Mouse (Mus musculus): ENCODE results near the gene C2cd4a. TPM values are rescaled to one million over a fixed set of nuclear protein-coding genes. Genes with fewer than 3 reads are reported as not detected.

The C2cd4a gene
- polyA plus RNA-seq (2015; fragmentation: Nextera tagmentation; extraction: Ambion mirVana): 0.48 and 0.69 TPM in 2 replicates

DNA sequence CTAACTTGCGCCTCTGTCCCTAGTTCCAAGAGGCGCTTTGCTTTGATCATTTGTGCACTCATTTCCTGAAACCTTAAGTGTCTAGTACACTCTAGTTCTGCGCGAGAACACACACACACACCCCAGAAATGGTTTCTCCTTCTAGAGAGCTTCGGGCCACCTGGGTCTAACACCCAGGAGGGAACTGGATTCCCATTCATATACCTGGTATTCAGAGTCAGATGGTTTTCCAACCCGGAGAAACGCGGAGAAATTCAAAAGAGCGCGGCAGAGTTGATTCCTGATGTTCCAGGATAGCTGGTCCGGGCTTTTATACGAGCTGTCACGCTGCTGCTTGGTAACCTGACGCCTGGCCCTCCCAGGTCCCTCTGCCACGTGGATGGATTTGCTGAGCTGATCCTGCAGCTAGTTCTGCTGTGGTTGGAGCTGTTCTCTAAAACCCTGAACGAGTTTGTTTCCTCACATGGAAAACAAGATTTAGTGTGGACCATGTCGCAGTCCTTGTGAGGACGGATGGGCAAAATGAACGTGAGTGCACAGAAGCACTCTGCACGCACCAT is at the start of gene C2cd4a:
TSS of gene C2cd4a (minus strand) at position 285 of the 560 bp plus-strand sequence.
- Histone ChIP-seq H3K4me3 (ENCODE audit: low read depth, low read length) (peak within 1 kb of the TSS; percentile 58), H3K4me2 (replicated peaks; ENCODE audit: low read depth) (peak within 1 kb of the TSS; percentile 98), H3K27me3 (replicated peaks; ENCODE audit: control insufficient read depth, insufficient read depth, low read length) (peaks cover 25% of the 10 kb centered on the region; the same call in 1 of the 2 replicates), H3K9me3 (ENCODE audit: control insufficient read depth) (no peaks in the 10 kb centered on the region), H3K36me3 (ENCODE audit: control insufficient read depth, insufficient read depth) (no peaks in the 10 kb centered on the region), H3K27ac (ENCODE audit: low read depth, low read length) (no peak within 1 kb of the TSS), H3K9ac (ENCODE audit: low read depth, low read length) (peak within 1 kb of the TSS; percentile 11; the same call in 1 of the 2 replicates), H3K4me1 (replicated peaks; ENCODE audit: control insufficient read depth, insufficient read depth, low read length) (no peaks in the 10 kb centered on the region; the same call in 1 of the 2 replicates)
- no peak for TF ChIP-seq CTCF (IDR thresholded peaks at IDR 0.05; ENCODE audit: low read depth)
- no peak for ATAC-seq
- 2% methylated on average over 20 of the region's 20 CpGs for WGBS

DNA sequence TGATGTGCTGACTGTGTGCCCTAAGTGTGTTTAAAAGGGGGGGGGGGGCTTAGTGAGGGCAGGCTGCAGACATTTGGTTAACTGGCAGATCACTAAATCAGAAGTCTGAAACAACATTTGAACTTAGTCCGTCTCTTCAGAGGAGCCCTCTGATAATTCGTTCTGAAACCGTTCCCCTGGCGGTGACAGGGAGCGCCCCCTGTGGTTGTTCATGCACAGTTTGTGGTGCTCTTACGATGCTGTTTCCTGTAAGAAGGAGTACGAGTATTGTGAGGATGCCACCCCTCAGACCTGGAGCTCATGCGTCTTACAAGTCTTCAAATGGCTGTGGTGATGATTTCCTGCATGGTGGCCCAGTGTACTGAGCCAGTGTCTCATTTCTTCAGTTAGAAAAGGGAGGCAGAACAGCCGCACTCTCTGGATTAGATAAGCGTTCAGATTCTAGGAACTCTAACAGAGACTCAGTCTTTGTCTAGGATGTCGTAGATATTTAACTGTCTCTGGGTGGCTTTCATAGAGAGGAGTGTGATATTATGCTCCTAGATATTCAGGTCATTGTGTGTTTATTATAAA is 46.2 kb upstream of the C2cd4a start:
- 89% methylated on average over 11 of the region's 11 CpGs for WGBS
- H3K27me3 ChIP-seq (replicated peaks; ENCODE audit: control insufficient read depth, insufficient read depth, low read length): no peaks in the 10 kb centered on the region
- ATAC-seq: no peak

DNA sequence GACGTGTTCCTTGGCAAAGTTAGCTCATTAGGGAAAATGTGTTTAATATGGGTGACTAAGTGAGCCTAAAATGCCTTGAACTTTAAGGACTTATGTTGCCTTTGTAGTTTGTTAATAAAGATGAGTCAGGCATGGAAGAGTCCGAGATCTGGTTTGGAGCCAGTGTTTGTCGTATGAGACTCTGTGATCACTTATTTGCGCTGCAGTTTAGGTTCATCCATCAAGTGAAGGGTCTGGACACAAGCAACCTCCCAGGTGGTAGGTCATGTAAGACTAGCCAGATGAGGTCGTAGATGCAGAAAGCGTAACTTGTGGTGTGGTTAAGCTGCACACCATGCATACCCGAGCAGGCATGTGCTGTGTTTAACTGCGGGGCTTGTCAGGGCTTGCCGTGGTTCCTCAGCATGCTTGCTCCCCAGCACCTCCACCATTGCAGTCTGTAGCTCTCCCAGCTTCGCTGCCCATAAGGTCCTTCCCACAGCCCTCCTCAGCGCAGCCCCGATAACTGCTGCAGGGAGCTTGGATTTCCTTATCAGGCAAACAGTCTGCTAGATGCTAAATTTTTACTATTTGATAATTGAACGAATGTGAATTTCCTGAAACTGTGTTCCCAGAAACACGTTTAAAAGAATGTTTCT is 45.1 kb upstream of the C2cd4a start:
- no peak overlapping the region for H3K9ac ChIP-seq (ENCODE audit: low read depth, low read length)
- no peaks in the 10 kb centered on the region for H3K27me3 ChIP-seq (replicated peaks; ENCODE audit: control insufficient read depth, insufficient read depth, low read length)
- H3K9me3 ChIP-seq (ENCODE audit: control insufficient read depth): no peaks in the 10 kb centered on the region
- no peak overlapping the region for H3K27ac ChIP-seq (ENCODE audit: low read depth, low read length)
- no peak overlapping the region for H3K4me3 ChIP-seq (ENCODE audit: low read depth, low read length)
- no peaks in the 10 kb centered on the region for H3K4me1 ChIP-seq (replicated peaks; ENCODE audit: control insufficient read depth, insufficient read depth, low read length)
- WGBS: 78% methylated on average over 14 of the region's 14 CpGs
- TF ChIP-seq CTCF (IDR thresholded peaks at IDR 0.05; ENCODE audit: low read depth): no peak
- no peak for ATAC-seq
- H3K4me2 ChIP-seq (replicated peaks; ENCODE audit: low read depth): no peak overlapping the region
- H3K36me3 ChIP-seq (ENCODE audit: control insufficient read depth, insufficient read depth): peaks cover 16% of the 10 kb centered on the region; the same call in 1 of the 2 replicates

More for the DNA sequence above, 46.2 kb upstream of the C2cd4a start:
- TF ChIP-seq CTCF (IDR thresholded peaks at IDR 0.05; ENCODE audit: low read depth): no peak
- H3K9me3 ChIP-seq (ENCODE audit: control insufficient read depth): no peaks in the 10 kb centered on the region
- peaks cover 16% of the 10 kb centered on the region; the same call in 1 of the 2 replicates for H3K36me3 ChIP-seq (ENCODE audit: control insufficient read depth, insufficient read depth)
- H3K9ac ChIP-seq (ENCODE audit: low read depth, low read length): no peak overlapping the region
- no peak overlapping the region for H3K4me3 ChIP-seq (ENCODE audit: low read depth, low read length)
- no peak overlapping the region for H3K27ac ChIP-seq (ENCODE audit: low read depth, low read length)
- no peaks in the 10 kb centered on the region for H3K4me1 ChIP-seq (replicated peaks; ENCODE audit: control insufficient read depth, insufficient read depth, low read length)
- H3K4me2 ChIP-seq (replicated peaks; ENCODE audit: low read depth): no peak overlapping the region

DNA sequence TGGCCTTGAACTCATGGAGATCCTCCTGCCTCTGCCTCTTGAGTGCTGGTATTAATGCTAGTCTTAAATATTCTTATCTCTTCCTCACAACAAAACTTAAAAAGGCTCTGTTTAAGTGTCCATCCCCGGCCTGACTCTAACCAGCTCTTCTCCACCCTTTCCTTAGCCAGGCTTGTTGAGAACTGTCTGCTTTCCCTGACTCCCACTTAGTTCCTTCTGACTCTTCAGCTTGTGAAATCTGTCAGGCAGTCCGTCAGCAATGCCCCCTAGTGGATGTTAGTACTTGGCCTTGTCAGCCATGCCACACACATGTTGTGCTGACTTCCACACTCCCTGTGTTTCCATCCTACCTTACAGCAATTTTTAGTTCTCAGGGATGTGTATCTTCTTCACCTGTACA is 43.2 kb upstream of the C2cd4a start:
- H3K4me3 ChIP-seq (ENCODE audit: low read depth, low read length): no peak overlapping the region
- H3K4me1 ChIP-seq (replicated peaks; ENCODE audit: control insufficient read depth, insufficient read depth, low read length): no peaks in the 10 kb centered on the region
- H3K9ac ChIP-seq (ENCODE audit: low read depth, low read length): no peak overlapping the region
- H3K36me3 ChIP-seq (ENCODE audit: control insufficient read depth, insufficient read depth): peaks cover 7% of the 10 kb centered on the region; the same call in 1 of the 2 replicates
- H3K27ac ChIP-seq (ENCODE audit: low read depth, low read length): no peak overlapping the region
- TF ChIP-seq CTCF (IDR thresholded peaks at IDR 0.05; ENCODE audit: low read depth): peak; percentile 88
- no peaks in the 10 kb centered on the region for H3K9me3 ChIP-seq (ENCODE audit: control insufficient read depth)
- no peak for ATAC-seq
- 64% methylated on average over 2 of the region's 2 CpGs for WGBS
- no peak overlapping the region for H3K4me2 ChIP-seq (replicated peaks; ENCODE audit: low read depth)
- H3K27me3 ChIP-seq (replicated peaks; ENCODE audit: control insufficient read depth, insufficient read depth, low read length): no peaks in the 10 kb centered on the region

DNA sequence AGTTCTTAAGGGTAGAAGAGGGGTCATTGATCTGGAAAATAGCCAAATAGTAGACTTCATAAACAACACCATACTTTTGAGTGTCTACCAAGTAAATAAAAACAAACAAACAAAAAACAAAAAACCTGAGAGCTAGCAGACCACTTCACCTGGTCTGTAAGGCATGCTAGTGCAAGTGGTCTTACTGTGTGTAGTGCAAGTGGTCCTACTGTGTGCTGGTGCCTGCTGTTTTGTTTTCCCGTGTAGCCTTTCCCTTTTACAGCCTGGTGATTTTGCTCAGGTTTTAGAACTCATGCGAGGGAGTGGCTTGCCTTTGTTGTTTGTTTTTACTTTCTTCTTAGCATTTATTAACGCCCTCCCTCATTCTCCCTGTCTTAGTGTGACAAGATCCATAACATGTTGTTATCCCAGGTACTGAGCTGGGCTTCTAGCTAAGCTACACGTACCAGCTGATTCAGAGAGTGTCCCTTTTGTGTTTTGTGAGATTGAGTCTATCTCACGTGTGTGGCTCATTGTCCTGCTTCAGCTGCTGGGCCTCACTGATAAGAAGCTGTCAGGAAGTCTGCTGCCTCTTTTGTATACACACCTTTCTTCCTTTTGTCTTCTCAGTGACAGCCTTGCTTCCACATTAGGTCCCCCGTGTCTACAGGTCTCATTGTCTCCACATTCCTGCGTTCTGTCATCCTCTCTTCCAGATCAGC is 42.5 kb upstream of the C2cd4a start:
- H3K27me3 ChIP-seq (replicated peaks; ENCODE audit: control insufficient read depth, insufficient read depth, low read length): no peaks in the 10 kb centered on the region
- 66% methylated on average over 7 of the region's 7 CpGs for WGBS
- no peak overlapping the region for H3K4me3 ChIP-seq (ENCODE audit: low read depth, low read length)
- H3K27ac ChIP-seq (ENCODE audit: low read depth, low read length): no peak overlapping the region
- H3K4me2 ChIP-seq (replicated peaks; ENCODE audit: low read depth): no peak overlapping the region
- ATAC-seq: no peak
- TF ChIP-seq CTCF (IDR thresholded peaks at IDR 0.05; ENCODE audit: low read depth): no peak
- no peaks in the 10 kb centered on the region for H3K4me1 ChIP-seq (replicated peaks; ENCODE audit: control insufficient read depth, insufficient read depth, low read length)
- H3K9ac ChIP-seq (ENCODE audit: low read depth, low read length): no peak overlapping the region
- peaks cover 7% of the 10 kb centered on the region; the same call in 1 of the 2 replicates for H3K36me3 ChIP-seq (ENCODE audit: control insufficient read depth, insufficient read depth)
- H3K9me3 ChIP-seq (ENCODE audit: control insufficient read depth): no peaks in the 10 kb centered on the region

Data from intestine, postnatal 0 days (tissue).